Mouse (Mus musculus) gastrocnemius, postnatal 10 days (tissue): ENCODE results near the gene Tmem263. TPM values are rescaled to one million over a fixed set of nuclear protein-coding genes. Genes with fewer than 3 reads are reported as not detected.

Experiments used
- total RNA-seq, 2 experiments: library from RNA; stranded (reverse); gene quantifications; 2 replicates each; pipeline ENCODE4 v1.2.3; 2021

Tmem263 gene
- total RNA-seq, 2 experiments from 2014 or later: 23.6 to 30.1 TPM

Other genes starting within 250 kb of the Tmem263 start
- 10 to 100 TPM; 42.0 to 48.3 TPM for gene Ric8b, start 185.0 kb upstream of the Tmem263 start, total RNA-seq
- gene Fhl4, start 132 bp upstream of the Tmem263 start, total RNA-seq: under 1 TPM; 0.54 to 0.68 TPM
- 10 to 100 TPM; 10.2 to 11.6 TPM for gene Mterf2, start 25.4 kb downstream of the Tmem263 start, total RNA-seq
- 10 to 100 TPM; 10.8 to 14.1 TPM for gene Cry1, start 82.4 kb downstream of the Tmem263 start, total RNA-seq